ENCODE assay signal across 8 mouse cellular contexts in the genomic region with DNA sequence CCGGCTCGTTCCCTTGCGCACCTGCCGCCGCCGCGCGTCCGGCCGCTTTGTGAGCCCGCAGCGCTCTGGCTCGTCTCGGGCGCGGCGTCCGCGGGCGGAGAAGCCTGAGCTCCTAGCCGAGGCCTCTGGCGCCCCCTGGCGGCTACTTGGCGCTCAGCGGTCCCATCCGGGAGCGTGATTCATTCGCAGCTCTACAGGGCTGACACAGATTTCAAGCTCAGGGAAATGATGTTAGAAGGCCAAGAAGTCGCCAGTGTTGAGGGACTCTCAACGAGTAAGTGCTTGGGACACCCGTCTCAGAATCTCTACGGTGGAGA. TPM values are rescaled to one million over a fixed set of nuclear protein-coding genes. Genes with fewer than 3 reads are reported as not detected.
DNase-seq lines count a peak whose midpoint lies in the region; ATAC-seq and TF ChIP-seq lines count a peak whose summit lies in the region.

A gene (minus strand): TSS at position 67 of the 317 bp plus-strand sequence.

- no peaks in the 10 kb centered on the region for H3K4me1 ChIP-seq in hindbrain, embryonic 11.5 days (replicated peaks; ENCODE audit: control insufficient read depth, insufficient read depth, low read length)
- H3K4me1 ChIP-seq in lung, embryonic 14.5 days (ENCODE audit: insufficient read depth) = no peaks in the 10 kb centered on the region

- TF ChIP-seq CTCF in lung, embryonic 14.5 days (IDR thresholded peaks at IDR 0.05; ENCODE audit: low read depth) = peak; percentile 88

- 1% methylated on average over 32 of the region's 32 CpGs for WGBS in hindbrain, embryonic 11.5 days
- under 1% methylated on average over 32 of the region's 32 CpGs for WGBS in lung, embryonic 14.5 days

- peak; percentile 76 for DNase-seq in WW6 (ENCODE audit: low read depth, low spot score)
- peak; percentile 93 for DNase-seq in cerebellum, adult 9-11 months
- peak; percentile 66 to 89 for DNase-seq in frontal cortex, postnatal 10 days (ENCODE audit: low spot score in 2 of 2)
- DNase-seq in hindbrain, embryonic 11.5 days (ENCODE audit: low spot score) = peak; percentile 98
- peak; percentile 81 for DNase-seq in layer of hippocampus, adult 9-11 months
- peak; percentile 94 for DNase-seq in lung, embryonic 14.5 days
- peak; percentile 84 for DNase-seq in ovary, postnatal 36 days (ENCODE audit: low spot score)
- DNase-seq in urinary bladder, adult 18-20 months (ENCODE audit: low spot score in 2 of 2) = peak; percentile 70 to 77

- no peaks in the 10 kb centered on the region for H3K9me3 ChIP-seq in hindbrain, embryonic 11.5 days (ENCODE audit: control insufficient read depth, low read length)
- H3K9me3 ChIP-seq in lung, embryonic 14.5 days (ENCODE audit: low read depth, low read length) = no peaks in the 10 kb centered on the region

- H3K4me3 ChIP-seq in hindbrain, embryonic 11.5 days (ENCODE audit: low read depth, low read length) = peak within 1 kb of the TSS; percentile 44
- peak within 1 kb of the TSS; percentile 28 for H3K4me3 ChIP-seq in lung, embryonic 14.5 days (ENCODE audit: low read depth, low read length)

- ATAC-seq in hindbrain, embryonic 11.5 days (ENCODE audit: low FRiP score) = peak; percentile 69
- ATAC-seq in lung, embryonic 14.5 days (ENCODE audit: insufficient read depth) = peak; percentile 75

- H3K4me2 ChIP-seq in hindbrain, embryonic 11.5 days (replicated peaks; ENCODE audit: low read depth, low read length) = peak within 1 kb of the TSS; percentile 70
- peak within 1 kb of the TSS; percentile 59 for H3K4me2 ChIP-seq in lung, embryonic 14.5 days

- H3K27ac ChIP-seq in hindbrain, embryonic 11.5 days (ENCODE audit: low read depth, low read length) = no peak within 1 kb of the TSS
- no peak within 1 kb of the TSS for H3K27ac ChIP-seq in lung, embryonic 14.5 days (ENCODE audit: low read depth)

- peak within 1 kb of the TSS; percentile 60 for H3K9ac ChIP-seq in hindbrain, embryonic 11.5 days (ENCODE audit: low read depth, low read length)
- no peak within 1 kb of the TSS for H3K9ac ChIP-seq in lung, embryonic 14.5 days

- H3K36me3 ChIP-seq in hindbrain, embryonic 11.5 days (ENCODE audit: control insufficient read depth, insufficient read depth, low read length) = no peaks in the 10 kb centered on the region
- H3K36me3 ChIP-seq in lung, embryonic 14.5 days (ENCODE audit: insufficient read depth) = no peaks in the 10 kb centered on the region

- peaks cover 13% of the 10 kb centered on the region for H3K27me3 ChIP-seq in hindbrain, embryonic 11.5 days (ENCODE audit: control insufficient read depth, insufficient read depth, low read length)
- H3K27me3 ChIP-seq in lung, embryonic 14.5 days (ENCODE audit: insufficient read depth, low read length) = peaks cover 22% of the 10 kb centered on the region

RNA-seq across cellular contexts. Expression of the gene that starts here (rescaled TPM):
- polyA plus RNA-seq in hindbrain, embryonic 11.5 days (2014; fragmentation: Nextera tagmentation; extraction: Ambion mirVana) = 17.0 and 19.0 TPM in 2 replicates
- 0.09 TPM in 1 of 2 replicates, not detected in the other for polyA plus RNA-seq in lung, embryonic 14.5 days (2014; fragmentation: Nextera tagmentation; extraction: Ambion mirVana)

Comparison
In these comparisons a context has a peak if more than half of its experiments do, and no peak if none do; other contexts are left out.
1. RNA of the gene that starts here (polyA plus RNA-seq): 17.0 to 19.0 TPM in hindbrain, embryonic 11.5 days; 0.09 TPM in lung, embryonic 14.5 days; every median in the first group is over 10 times any median in the second.
2. Peak in DNase-seq, ATAC-seq, H3K4me3 ChIP-seq and H3K4me2 ChIP-seq in lung, embryonic 14.5 days; RNA of the gene not detected or under 1 TPM.
3. Peak in every context shown above with its lines, with median percentiles within 50 percentile points of each other: DNase-seq.